Mouse (Mus musculus) Patski (cell line): Measurements from ENCODE around the gene Hemk1. TPM values are rescaled to one million over a fixed set of nuclear protein-coding genes. Genes with fewer than 3 reads are reported as not detected.

Experiments used
- ATAC-seq: fragments of 100-300 bp; one replicate; pipeline ENCODE4 v1.8.0; 2021
- CTCF ChIA-PET: fragments of 350-600 bp; sonication (Branson Sonifier 250); formaldehyde crosslinking; loops from one replicate; lab custom pipeline; 2022; ENCODE audit warnings: inconsistent platforms; lab: Charles Lee
- POLR2A ChIA-PET: fragments of 350-600 bp; sonication (Branson Sonifier 250); formaldehyde crosslinking; loops from one replicate; lab custom pipeline; 2022; ENCODE audit warnings: antibody characterized with exemption, inconsistent platforms; lab: Charles Lee
- DNase-seq: peaks from one replicate; pipeline ENCODE4 v3.0.0-alpha.2; 2011; ENCODE audit warnings: low read depth, low spot score
- H3K27me3 ChIP-seq: fragments of 371-371 bp; one replicate; pipeline ENCODE4 v1.5.1; 2021
- CTCF ChIP-seq: fragments of 100-300 bp; IDR thresholded peaks from one replicate; pipeline ENCODE4 v1.5.1; 2021
- in situ Hi-C: fragments of 300-500 bp; cut with MboI; formaldehyde crosslinking; loops from 3 replicates; pipeline ENCODE4 v1.11.1; 2018; ENCODE audit warnings: low pct_unique_long_range_greater_than_20kb, mixed read lengths
- polyA plus RNA-seq: library from polyadenylated mRNA; unstranded; gene quantifications from one replicate; pipeline ENCODE4 v1.2.3, GENCODE M21; 2021

Gene Hemk1
- polyA plus RNA-seq, 1 experiment from 2014 or later = 19.2 TPM

DNA sequence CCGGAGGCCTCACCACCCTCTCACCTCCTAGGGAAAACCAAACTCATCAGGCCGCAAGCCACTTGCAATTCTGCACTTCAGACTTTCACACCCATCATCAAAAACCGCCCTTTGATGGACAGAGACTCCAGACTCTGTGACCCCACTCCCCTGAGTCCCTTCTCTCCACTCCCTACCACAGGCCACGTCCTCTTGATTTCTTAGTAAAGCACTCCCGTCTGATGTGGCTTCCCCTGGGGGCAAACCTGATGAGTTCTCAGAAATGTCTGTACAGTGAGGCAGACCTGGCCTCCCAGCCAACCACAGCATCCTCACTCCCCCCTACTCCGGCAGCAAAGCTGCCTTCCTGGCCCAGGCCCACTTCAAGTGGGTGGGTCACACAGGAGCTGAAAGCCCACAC, 3.8 kb downstream of the Hemk1 start:
- no peak for ATAC-seq
- in situ Hi-C loops = no loop called here
- no peak for TF ChIP-seq CTCF
- POLR2A ChIA-PET = interaction anchor here (1.4 to 6.9 kb wide), 3 partner anchors 9 to 38 kb away, joined by 4 to 56 read pairs (median 6); partner anchors contain the start of gene Cish
- no peaks in the 10 kb centered on the region for H3K27me3 ChIP-seq
- CTCF ChIA-PET = interaction anchor here (1.1 to 5.7 kb wide), 2 partner anchors 24 to 40 kb away, joined by 3 to 99 read pairs; partner anchors contain the start of genes Cish and Mapkapk3
- no peak for DNase-seq

- in situ Hi-C loops = no loop called here
- no peak for TF ChIP-seq CTCF
- ATAC-seq (no peak), DNase-seq (no peak)
- H3K27me3 ChIP-seq = no peaks in the 10 kb centered on the region
- CTCF ChIA-PET = interaction anchor here (1.1 to 5.7 kb wide), 3 partner anchors 24 to 39 kb away, joined by 3 to 99 read pairs (median 3); partner anchors contain the start of genes Cish and Mapkapk3
- POLR2A ChIA-PET = interaction anchor here (6.9 kb wide), 1 partner anchor 37 kb away, joined by 56 read pairs; the partner anchor contains the start of gene Cish
These were observed 4.5 kb downstream of the Hemk1 start for GRCm38 (mm10) chr9:107333686-107334085.

DNA sequence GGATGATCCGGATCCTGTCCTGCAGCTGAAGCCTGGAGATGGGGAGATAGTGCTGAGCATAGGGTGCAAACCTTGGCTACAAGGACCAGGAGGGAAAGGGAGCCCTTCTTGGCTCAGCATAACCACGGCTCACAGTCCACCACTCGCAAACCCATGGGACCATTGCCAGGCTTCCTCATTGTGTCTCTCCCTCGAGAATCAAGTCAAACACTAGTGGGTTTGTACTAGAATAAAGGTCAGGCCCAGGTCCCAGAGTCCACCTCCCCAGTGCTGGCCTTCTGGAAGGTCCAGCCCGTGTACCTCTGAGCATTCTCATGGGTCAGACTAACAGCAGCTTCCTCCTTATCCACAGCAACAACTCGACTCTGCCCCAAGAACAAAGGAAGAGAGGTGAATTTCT, 7.4 kb downstream of the Hemk1 start:
- DNase-seq (no peak), ATAC-seq (no peak)
- ChIA-PET CTCF (no interaction called here), POLR2A (interaction anchor here (0.6 kb wide), 1 partner anchor 30 kb away, joined by 3 read pairs; no protein-coding TSS in a partner anchor)
- in situ Hi-C loops = no loop called here
- no peak for TF ChIP-seq CTCF
- no peaks in the 10 kb centered on the region for H3K27me3 ChIP-seq

DNA sequence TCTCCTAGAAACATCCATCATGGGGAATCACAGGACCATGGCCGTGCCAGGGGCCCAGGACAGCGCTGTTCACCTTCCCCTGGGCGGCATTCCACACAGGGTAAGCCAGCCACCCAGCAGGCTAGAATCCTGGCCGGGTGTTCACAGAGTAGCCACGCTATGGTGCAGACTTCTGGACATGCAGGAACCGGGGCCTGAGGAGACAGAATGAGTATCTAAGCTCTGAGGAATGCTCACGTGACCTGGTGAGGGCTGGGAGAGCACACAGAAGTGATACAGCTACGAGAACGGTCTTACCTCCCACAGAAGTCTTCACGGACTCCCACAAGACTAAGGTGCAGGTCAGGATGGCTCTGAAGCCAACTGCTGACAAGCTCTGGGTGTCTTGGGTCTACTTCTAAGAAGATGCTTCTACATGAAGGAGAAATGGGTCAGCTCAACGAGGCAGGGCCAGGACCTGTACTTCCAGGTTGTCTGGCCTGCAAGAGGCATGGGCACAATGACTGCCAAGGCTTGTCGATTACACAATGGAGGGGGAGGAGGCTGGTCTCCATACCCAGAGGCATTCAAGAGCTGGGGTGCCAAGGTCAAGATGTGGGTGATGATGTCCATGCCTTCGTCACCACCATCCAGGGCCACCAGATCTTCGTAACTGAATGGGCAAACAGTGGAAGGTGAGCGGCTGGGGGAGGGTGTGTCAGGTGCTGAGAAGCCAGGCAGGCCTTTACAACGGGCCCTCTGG, 10.1 kb downstream of the Hemk1 start:
- ATAC-seq (no peak), DNase-seq (no peak)
- CTCF ChIA-PET = interaction anchor here (1.3 to 2.4 kb wide), 2 partner anchors 32 to 34 kb away, joined by 3 to 8 read pairs; partner anchors contain the start of gene Cish

DNA sequence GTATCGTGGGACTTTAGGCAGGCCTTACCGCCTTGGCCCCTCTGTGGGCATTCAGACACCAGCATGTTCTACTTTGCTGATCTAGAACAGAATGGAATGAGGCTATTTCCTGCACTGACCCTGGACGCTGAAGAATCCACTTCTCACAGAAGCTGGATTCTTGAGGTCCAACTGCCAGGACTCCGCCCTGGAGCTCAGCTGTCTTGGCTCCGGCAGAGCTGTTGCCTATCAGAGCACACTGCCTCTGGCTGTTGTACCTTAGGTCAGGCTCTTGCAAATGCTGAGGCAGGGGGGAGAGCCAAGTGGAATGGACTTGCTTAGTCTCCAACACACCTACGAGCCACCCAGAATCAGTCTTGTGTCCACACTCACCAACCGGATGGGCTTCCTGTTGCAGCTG, 12.2 kb downstream of the Hemk1 start:
- POLR2A ChIA-PET = interaction anchor here (0.6 to 6.5 kb wide), 6 partner anchors 9 to 28 kb away, joined by 3 to 54 read pairs (median 6); partner anchors contain the start of gene Cish
- no peaks in the 10 kb centered on the region for H3K27me3 ChIP-seq
- in situ Hi-C loops = no loop called here
- ATAC-seq = peak; percentile 37
- CTCF ChIA-PET = interaction anchor here (0.9 to 2.9 kb wide), 6 partner anchors 10 to 29 kb away, joined by 3 to 15 read pairs (median 4); partner anchors contain the start of gene Cish
- no peak for TF ChIP-seq CTCF
- DNase-seq = no peak

More for the DNA sequence above, 10.1 kb downstream of the Hemk1 start:
- in situ Hi-C loops = no loop called here
- no peaks in the 10 kb centered on the region for H3K27me3 ChIP-seq
- POLR2A ChIA-PET = interaction anchor here (1.5 kb wide), 1 partner anchor 22 kb away, joined by 3 read pairs; no protein-coding TSS in a partner anchor
- no peak for TF ChIP-seq CTCF

- ATAC-seq (peak; percentile 73), DNase-seq (no peak)
- ChIA-PET CTCF (interaction anchor here (0.8 to 2.9 kb wide), 5 partner anchors 11 to 28 kb away, joined by 3 to 15 read pairs (median 4); partner anchors contain the start of gene Cish), POLR2A (interaction anchor here (1.6 to 6.5 kb wide), 5 partner anchors 10 to 27 kb away, joined by 6 to 54 read pairs (median 7); partner anchors contain the start of gene Cish)
- no peak for TF ChIP-seq CTCF
- in situ Hi-C loops = loop anchor here (25.0 kb wide), 2 partner anchors 387 to 1138 kb away; partner anchors contain the start of genes Ppm1m and Sema3f
- H3K27me3 ChIP-seq = no peaks in the 10 kb centered on the region
These were observed 13.2 kb downstream of the Hemk1 start for GRCm38 (mm10) chr9:107324799-107325561.

GRCm38 (mm10) chr9:107323558-107323957, 14.6 kb downstream of the Hemk1 start:
- no peak for DNase-seq
- ChIA-PET POLR2A (interaction anchor here (1.7 to 6.5 kb wide), 4 partner anchors 15 to 25 kb away, joined by 7 to 54 read pairs (median 10); partner anchors contain the start of gene Cish), CTCF (interaction anchor here (1.7 to 2.9 kb wide), 3 partner anchors 13 to 27 kb away, joined by 6 to 15 read pairs (median 13); partner anchors contain the start of gene Cish)
- TF ChIP-seq CTCF = no peak
- in situ Hi-C loops = loop anchor here (25.0 kb wide), 2 partner anchors 389 to 1136 kb away; partner anchors contain the start of genes Ppm1m and Sema3f
- no peaks in the 10 kb centered on the region for H3K27me3 ChIP-seq
- ATAC-seq = no peak

- ATAC-seq = no peak
- ChIA-PET CTCF (interaction anchor here (1.3 to 1.7 kb wide), 2 partner anchors 14 to 17 kb away, joined by 4 to 6 read pairs; no protein-coding TSS in a partner anchor), POLR2A (interaction anchor here (2.6 to 6.5 kb wide), 2 partner anchors 14 to 24 kb away, joined by 9 to 54 read pairs; partner anchors contain the start of gene Cish)
- in situ Hi-C loops = loop anchor here (25.0 kb wide), 2 partner anchors 390 to 1135 kb away; partner anchors contain the start of genes Ppm1m and Sema3f
- no peak for TF ChIP-seq CTCF
- no peak for DNase-seq
- no peaks in the 10 kb centered on the region for H3K27me3 ChIP-seq
These were observed 15.6 kb downstream of the Hemk1 start for GRCm38 (mm10) chr9:107322461-107323050.

GRCm38 (mm10) chr9:107315791-107316190, 22.4 kb downstream of the Hemk1 start:
- no peak for TF ChIP-seq CTCF
- no peaks in the 10 kb centered on the region for H3K27me3 ChIP-seq
- in situ Hi-C loops = loop anchor here (25.0 kb wide), 2 partner anchors 397 to 1128 kb away; partner anchors contain the start of genes Ppm1m and Sema3f
- ChIA-PET CTCF (interaction anchor here (1.2 to 1.4 kb wide), 3 partner anchors 17 to 21 kb away, joined by 3 read pairs; partner anchors contain the start of gene Cish), POLR2A (interaction anchor here (0.9 to 5.3 kb wide), 2 partner anchors 19 to 399 kb away, joined by 3 to 32 read pairs; partner anchors contain the start of gene Cish)
- DNase-seq (no peak), ATAC-seq (no peak)
